Mouse (Mus musculus) neural tube, embryonic 11.5 days (tissue): ENCODE results near the gene Unc13d. TPM values are rescaled to one million over a fixed set of nuclear protein-coding genes. Genes with fewer than 3 reads are reported as not detected.

Experiments
- ATAC-seq: fragments of 200-750 bp; cut with Nextera tagmentation; 2 replicates; pipeline ENCODE4 v1.8.0; 2017; ENCODE audit warnings: moderate number of reproducible peaks, mild to moderate bottlenecking, moderate TSS enrichment, moderate library complexity; ENCODE audit not compliant: insufficient read depth, low FRiP score, low TSS enrichment
- DNase-seq: peaks from one replicate; pipeline ENCODE4 v3.0.0-alpha.2; 2015; ENCODE audit warnings: low spot score
- H3K27ac ChIP-seq: fragments of 300-500 bp; sonication (generic); 2 replicates; pipeline ENCODE4 v1.5.1; 2014; ENCODE audit warnings: low read depth, mild to moderate bottlenecking, low read length
- H3K27me3 ChIP-seq: fragments of 300-500 bp; sonication (generic); 2 replicates; pipeline ENCODE4 v1.6.1; 2014; ENCODE audit warnings: mild to moderate bottlenecking, low read length, mixed read lengths; ENCODE audit not compliant: control insufficient read depth, insufficient read depth
- H3K36me3 ChIP-seq: fragments of 300-500 bp; sonication (generic); 2 replicates; pipeline ENCODE4 v1.6.1; 2014; ENCODE audit warnings: mild to moderate bottlenecking, low read length, moderate library complexity, mixed read lengths; ENCODE audit not compliant: control insufficient read depth, insufficient read depth
- H3K4me1 ChIP-seq: fragments of 300-500 bp; sonication (generic); 2 replicates; pipeline ENCODE4 v1.6.1; 2014; ENCODE audit warnings: low read length, mixed read lengths; ENCODE audit not compliant: control insufficient read depth, insufficient read depth
- H3K4me2 ChIP-seq: fragments of 300-500 bp; sonication (generic); 2 replicates; pipeline ENCODE4 v1.6.1; 2014; ENCODE audit warnings: low read depth, mild to moderate bottlenecking, moderate library complexity
- H3K4me3 ChIP-seq: fragments of 300-500 bp; sonication (generic); 2 replicates; pipeline ENCODE4 v1.5.1; 2014; ENCODE audit warnings: low read depth, low read length
- H3K9ac ChIP-seq: fragments of 300-500 bp; sonication (generic); 2 replicates; pipeline ENCODE4 v1.6.1; 2014; ENCODE audit warnings: mild to moderate bottlenecking, low read length
- H3K9me3 ChIP-seq: fragments of 300-500 bp; sonication (generic); 2 replicates; pipeline ENCODE4 v1.6.1; 2016; ENCODE audit warnings: low read length; ENCODE audit not compliant: control insufficient read depth
- WGBS: fragments of 180-500 bp; shearing (Covaris S2); extraction: QIAGEN DNeasy Blood & Tissue Kit; methylation state at CpG from one replicate; pipeline ENCODE4 v1.1.7; 2014; 5-methylcytosine and 5-hydroxymethylcytosine counted together
- polyA plus RNA-seq: library from polyadenylated mRNA; unstranded; fragments of >200 nt; fragmentation: Nextera tagmentation; extraction: Ambion mirVana; gene quantifications from 2 replicates; pipeline ENCODE4 v1.2.1, GENCODE M21; 2014

The Unc13d gene
- polyA plus RNA-seq, 1 experiment from 2014 or later, result 1.3 TPM

DNA sequence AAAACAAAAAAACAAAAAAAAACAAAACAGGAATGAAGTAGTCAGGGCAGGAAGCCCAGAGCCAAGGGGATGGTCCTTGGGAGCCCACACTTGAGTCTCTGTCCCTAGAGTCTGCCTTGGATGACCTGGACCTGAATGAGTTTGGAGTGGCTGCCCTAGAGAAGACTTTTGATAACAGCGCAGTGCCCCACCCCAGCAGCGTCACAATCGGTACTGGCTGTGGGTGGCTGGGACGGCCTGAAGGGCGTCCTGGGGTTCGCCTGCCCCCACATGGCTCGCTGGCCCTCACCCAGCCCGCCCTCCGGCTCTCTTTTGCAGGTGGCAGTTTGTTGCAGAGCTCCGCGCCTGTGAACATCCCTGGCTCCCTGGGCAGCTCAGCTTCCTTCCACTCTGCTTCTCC is 21.9 kb downstream of the Unc13d start:
- no peaks in the 10 kb centered on the region for H3K27me3 ChIP-seq
- no peaks in the 10 kb centered on the region for H3K9me3 ChIP-seq
- peaks cover 61% of the 10 kb centered on the region for H3K36me3 ChIP-seq
- H3K4me1 ChIP-seq, result no peaks in the 10 kb centered on the region
- H3K4me3 ChIP-seq, result no peak overlapping the region
- no peak overlapping the region for H3K4me2 ChIP-seq
- WGBS, result 93% methylated on average over 11 of the region's 11 CpGs
- no peak for ATAC-seq
- DNase-seq, result no peak
- H3K9ac ChIP-seq, result no peak overlapping the region
- no peak overlapping the region for H3K27ac ChIP-seq

- Histone ChIP-seq H3K4me2 (no peak overlapping the region), H3K9me3 (peaks cover 3% of the 10 kb centered on the region; the same call in 1 of the 2 replicates), H3K4me3 (no peak overlapping the region), H3K36me3 (peaks cover 69% of the 10 kb centered on the region), H3K4me1 (no peaks in the 10 kb centered on the region), H3K9ac (no peak overlapping the region), H3K27ac (no peak overlapping the region), H3K27me3 (no peaks in the 10 kb centered on the region)
- WGBS, result 95% methylated on average over 9 of the region's 9 CpGs
- no peak for ATAC-seq
- DNase-seq, result no peak
Measured at GRCm38 (mm10) chr11:116053510-116054229, 24.1 kb downstream of the Unc13d start.

DNA sequence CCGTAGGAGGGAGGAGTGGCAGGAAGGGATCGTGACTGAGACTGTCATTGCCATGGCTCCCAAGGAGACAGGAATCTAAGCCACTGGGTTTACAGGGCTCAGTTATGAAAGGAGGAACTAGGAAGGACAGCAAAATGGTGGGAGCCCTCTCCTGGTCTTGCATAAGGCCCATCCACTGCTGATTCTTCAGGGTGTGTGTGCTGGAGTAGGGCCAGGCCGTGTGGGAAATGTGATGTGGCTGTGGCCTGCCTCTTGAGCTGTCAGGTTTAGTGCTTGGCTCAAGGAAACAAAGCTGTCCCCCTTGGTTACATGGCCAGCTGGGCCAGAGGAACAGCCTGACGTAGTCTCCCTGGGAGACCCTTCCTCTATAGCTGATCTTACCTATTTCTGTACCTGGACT is 27.6 kb downstream of the Unc13d start:
- no peak overlapping the region for H3K4me2 ChIP-seq
- 86% methylated on average over 4 of the region's 4 CpGs for WGBS

GRCm38 (mm10) chr11:116049610-116050009 is 28.2 kb downstream of the Unc13d start:
- Histone ChIP-seq H3K27ac (no peak overlapping the region), H3K9ac (no peak overlapping the region), H3K9me3 (peaks cover 3% of the 10 kb centered on the region; the same call in 1 of the 2 replicates), H3K4me1 (no peaks in the 10 kb centered on the region), H3K4me3 (no peak overlapping the region), H3K36me3 (peaks cover 45% of the 10 kb centered on the region), H3K4me2 (no peak overlapping the region), H3K27me3 (no peaks in the 10 kb centered on the region)
- ATAC-seq (no peak), DNase-seq (no peak)
- 84% methylated on average over 2 of the region's 2 CpGs for WGBS

More for the DNA sequence above, 27.6 kb downstream of the Unc13d start:
- no peaks in the 10 kb centered on the region for H3K4me1 ChIP-seq
- ATAC-seq (no peak), DNase-seq (no peak)
- H3K9ac ChIP-seq, result no peak overlapping the region
- peaks cover 3% of the 10 kb centered on the region; the same call in 1 of the 2 replicates for H3K9me3 ChIP-seq
- no peaks in the 10 kb centered on the region for H3K27me3 ChIP-seq
- H3K36me3 ChIP-seq, result peaks cover 51% of the 10 kb centered on the region
- no peak overlapping the region for H3K4me3 ChIP-seq
- no peak overlapping the region for H3K27ac ChIP-seq

DNA sequence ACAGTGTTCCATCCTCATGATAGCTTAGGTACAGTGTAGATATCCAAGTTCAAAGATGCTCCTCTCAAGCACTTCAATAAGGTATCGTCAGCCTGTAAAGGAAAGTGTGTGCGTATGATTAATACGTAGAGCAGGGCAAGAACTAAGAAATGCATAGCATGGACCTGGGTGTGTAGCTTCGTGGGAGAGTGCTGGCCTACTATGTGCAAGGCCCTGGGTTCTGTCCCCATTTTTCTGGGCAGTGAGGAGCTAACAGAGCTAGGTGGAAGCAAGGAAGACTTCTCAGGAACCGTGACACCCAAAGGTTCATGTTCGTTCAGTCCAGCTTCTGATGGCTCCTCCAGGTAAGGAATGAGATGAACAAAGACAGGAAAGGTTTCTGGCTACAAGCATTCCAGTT is 32.6 kb downstream of the Unc13d start:
- no peak overlapping the region for H3K9ac ChIP-seq
- DNase-seq (no peak), ATAC-seq (no peak)
- no peak overlapping the region for H3K4me2 ChIP-seq
- no peak overlapping the region for H3K4me3 ChIP-seq
- no peaks in the 10 kb centered on the region for H3K4me1 ChIP-seq
- peaks cover 24% of the 10 kb centered on the region for H3K36me3 ChIP-seq
- H3K27ac ChIP-seq, result no peak overlapping the region
- no peaks in the 10 kb centered on the region for H3K27me3 ChIP-seq
- WGBS, result 94% methylated on average over 6 of the region's 6 CpGs
- peaks cover 3% of the 10 kb centered on the region; the same call in 1 of the 2 replicates for H3K9me3 ChIP-seq

DNA sequence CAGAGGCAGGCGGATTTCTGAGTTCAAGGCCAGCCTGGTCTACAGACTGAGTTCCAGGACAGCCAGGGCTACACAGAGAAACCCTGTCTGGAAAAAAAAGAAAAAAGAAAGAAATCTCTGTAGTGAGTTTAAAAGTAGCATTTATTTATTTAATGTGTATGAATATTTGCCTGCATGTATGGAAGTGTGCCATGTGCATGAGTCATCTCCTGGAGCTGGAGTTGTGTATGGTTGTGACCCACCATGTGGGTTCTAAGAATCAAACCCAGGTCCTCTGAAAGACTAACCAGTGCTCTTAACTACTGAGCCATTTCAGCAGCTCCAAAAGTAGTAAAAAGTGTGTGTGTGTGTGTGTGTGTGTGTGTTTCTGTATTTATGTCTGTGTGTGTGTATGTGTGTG is 34.5 kb downstream of the Unc13d start:
- 88% methylated on average over 1 of the region's 1 CpGs for WGBS
- no peak overlapping the region for H3K9ac ChIP-seq

GRCm38 (mm10) chr11:116042372-116043138 is 35.2 kb downstream of the Unc13d start:
- Histone ChIP-seq H3K9me3 (no peaks in the 10 kb centered on the region), H3K4me2 (no peak overlapping the region), H3K9ac (no peak overlapping the region), H3K4me1 (no peaks in the 10 kb centered on the region), H3K27ac (no peak overlapping the region), H3K36me3 (peaks cover 12% of the 10 kb centered on the region), H3K27me3 (no peaks in the 10 kb centered on the region), H3K4me3 (no peak overlapping the region)
- no peak for ATAC-seq
- 83% methylated on average over 5 of the region's 5 CpGs for WGBS
- DNase-seq, result no peak

More for the DNA sequence above, 34.5 kb downstream of the Unc13d start:
- H3K4me1 ChIP-seq, result no peaks in the 10 kb centered on the region
- no peaks in the 10 kb centered on the region for H3K27me3 ChIP-seq
- no peak for ATAC-seq
- no peaks in the 10 kb centered on the region for H3K9me3 ChIP-seq
- peaks cover 16% of the 10 kb centered on the region for H3K36me3 ChIP-seq
- no peak overlapping the region for H3K27ac ChIP-seq
- H3K4me2 ChIP-seq, result no peak overlapping the region
- DNase-seq, result no peak
- H3K4me3 ChIP-seq, result no peak overlapping the region

GRCm38 (mm10) chr11:116041833-116042232 is 35.9 kb downstream of the Unc13d start:
- Histone ChIP-seq H3K27ac (no peak overlapping the region), H3K27me3 (no peaks in the 10 kb centered on the region), H3K4me2 (no peak overlapping the region), H3K36me3 (peaks cover 9% of the 10 kb centered on the region), H3K4me3 (no peak overlapping the region), H3K9ac (no peak overlapping the region), H3K4me1 (no peaks in the 10 kb centered on the region), H3K9me3 (no peaks in the 10 kb centered on the region)
- 100% methylated on average over 2 of the region's 2 CpGs for WGBS
- DNase-seq (no peak), ATAC-seq (no peak)

- Histone ChIP-seq H3K4me3 (no peak overlapping the region), H3K9me3 (no peaks in the 10 kb centered on the region), H3K9ac (no peak overlapping the region), H3K36me3 (peaks cover 9% of the 10 kb centered on the region), H3K27me3 (no peaks in the 10 kb centered on the region), H3K4me1 (no peaks in the 10 kb centered on the region), H3K4me2 (no peak overlapping the region), H3K27ac (no peak overlapping the region)
- no peak for ATAC-seq
- DNase-seq, result no peak
- WGBS, result 96% methylated on average over 6 of the region's 6 CpGs
Measured at GRCm38 (mm10) chr11:116040593-116040992, 37.2 kb downstream of the Unc13d start.
